Mouse (Mus musculus): ENCODE data around the gene Ninj2. TPM values are rescaled to one million over a fixed set of nuclear protein-coding genes. Genes with fewer than 3 reads are reported as not detected.

Gene Ninj2
- total and polyA plus RNA-seq, 3 experiments, result 1.1 to 6.5 TPM; not detected in 1

DNA sequence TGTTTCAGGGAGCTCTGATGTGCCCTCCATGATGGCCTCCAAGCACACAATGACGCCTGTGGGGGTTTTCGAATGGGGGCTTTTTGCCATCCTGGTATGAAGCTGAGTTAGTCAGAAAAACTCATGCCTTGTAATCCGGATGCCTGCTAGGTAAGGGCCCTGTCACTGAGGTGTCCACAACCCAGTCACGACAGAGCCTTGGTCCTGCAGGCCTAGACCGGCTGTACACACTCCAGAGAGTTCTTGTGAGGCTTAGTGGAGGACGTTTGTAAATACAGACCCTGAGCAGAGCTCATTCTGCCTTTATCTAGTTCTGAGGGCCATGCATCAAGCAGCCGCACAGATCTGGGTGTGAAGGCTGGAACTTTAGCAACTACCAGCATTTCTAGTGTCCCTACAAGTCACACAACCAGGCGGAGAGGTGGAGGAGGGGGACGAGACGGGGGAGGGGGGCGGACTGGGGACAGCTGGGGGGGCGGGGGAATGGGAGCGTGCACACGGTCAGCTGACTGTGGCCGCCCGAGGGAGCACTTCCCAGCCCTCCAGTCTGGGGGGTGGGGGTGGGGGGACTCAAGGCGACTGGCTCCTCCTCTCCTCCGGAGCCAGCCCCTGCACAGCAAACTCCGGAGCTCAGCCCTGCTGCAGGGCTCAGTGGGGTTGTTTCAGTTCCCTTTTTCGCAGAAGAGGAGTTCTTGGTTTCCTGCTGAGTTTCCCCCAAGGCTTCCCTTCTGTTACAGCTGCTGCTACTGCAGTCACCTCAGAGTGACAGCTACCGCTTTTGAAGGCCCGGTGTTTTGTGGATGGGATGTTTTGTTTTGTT is 19.0 kb downstream of the Ninj2 start (continued):
- TF ChIP-seq HCFC1 (IDR thresholded peaks at IDR 0.05; ENCODE audit: low read depth, low read length), result peak; percentile 52

DNA sequence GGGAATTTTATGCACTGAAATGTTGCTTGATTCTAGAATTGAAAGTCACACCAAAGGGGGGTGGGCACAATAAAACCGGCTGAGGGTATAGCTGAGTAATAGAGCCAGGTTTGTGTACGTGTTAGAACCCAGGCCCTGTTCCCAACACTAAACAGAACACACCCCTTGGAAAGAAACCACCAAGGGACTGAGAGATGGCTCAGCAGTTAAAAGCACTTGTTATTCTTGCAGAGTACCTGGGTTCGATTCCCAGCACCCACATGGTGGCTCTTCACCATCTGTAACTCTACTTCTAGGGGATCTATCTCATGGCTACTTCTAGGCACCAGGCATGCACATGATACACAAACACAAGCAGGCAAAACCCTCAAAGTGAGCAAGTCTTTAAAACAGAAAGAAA is 20.7 kb downstream of the Ninj2 start:
- dilution Hi-C loops (cut with MboI; ENCODE audit: extremely low pct_ligation_motif_present, extremely low pct_unique_long_range_greater_than_20kb, low sequenced_read_pairs), result no loop called here
- no peak for DNase-seq (ENCODE audit: extremely low read depth)
- Histone ChIP-seq H3K4me2 (ENCODE audit: insufficient read depth, low read depth, poor library complexity, severe bottlenecking) (no peak overlapping the region), H3K9me3 (replicated peaks; ENCODE audit: low read length) (no peaks in the 10 kb centered on the region), H3K79me2 (replicated peaks; ENCODE audit: control insufficient read depth, extremely low read depth, insufficient read depth, poor library complexity, severe bottlenecking) (peaks cover 10% of the 10 kb centered on the region), H3K36me3 (replicated peaks in 1 of 2; ENCODE audit: control insufficient read depth in 1 of 2, insufficient read depth in 1 of 2, low read length in 1 of 2) (no peaks in the 10 kb centered on the region), H3K9ac (ENCODE audit: insufficient read depth, low read depth) (0 out of 2 replicates have a peak overlapping the region, but pooled peaks have one; percentile 40), H3K27ac (ENCODE audit: insufficient read depth, low read depth) (peak overlapping the region; percentile 97), H3K4me1 (ENCODE audit: control insufficient read depth in 1 of 2, insufficient read depth in 2 of 2) (peaks cover 41 to 72% of the 10 kb centered on the region in 2 experiments), H3K27me3 (replicated peaks) (no peaks in the 10 kb centered on the region), H3K4me3 (replicated peaks in 1 of 3; ENCODE audit: low read depth in 2 of 3, low read length in 2 of 3, poor library complexity in 1 of 3) (no peak overlapping the region)
- in situ Hi-C loops (cut with MboI; ENCODE audit: low pct_ligation_motif_present, low pct_unique_long_range_greater_than_20kb, low sequenced_read_pairs), result no loop called here
- TF ChIP-seq MAX (IDR thresholded peaks at IDR 0.05; ENCODE audit: low read length), result 0 out of 2 replicates have a peak, but pooled peaks have one; percentile 4
- no peak for TF ChIP-seq MAZ (IDR thresholded peaks at IDR 0.05; ENCODE audit: low read depth, low read length)
- TF ChIP-seq NELFE (IDR thresholded peaks at IDR 0.05; ENCODE audit: low read depth, low read length), result no peak

DNA sequence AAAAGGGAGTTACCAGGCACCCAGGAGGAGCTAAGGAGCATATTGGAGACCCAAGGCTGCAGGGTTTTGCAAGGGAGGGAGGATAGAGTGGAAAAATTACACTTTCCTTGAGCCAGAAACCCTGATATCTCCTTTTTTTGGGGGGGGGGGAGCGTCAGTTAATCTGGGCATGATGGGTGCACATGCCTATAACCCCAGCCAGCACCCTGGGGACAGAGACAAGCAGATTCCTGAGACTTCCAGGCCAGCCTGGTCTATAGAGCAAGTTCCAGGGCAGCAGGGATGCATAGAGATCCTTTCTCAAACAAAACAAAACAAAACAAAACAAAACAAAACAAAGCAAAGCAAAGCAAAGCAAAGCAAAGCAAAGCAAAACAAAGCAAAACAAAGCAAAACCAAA is 21.1 kb downstream of the Ninj2 start:
- Histone ChIP-seq H3K9me3 (replicated peaks; ENCODE audit: low read length) (no peaks in the 10 kb centered on the region), H3K79me2 (replicated peaks; ENCODE audit: control insufficient read depth, extremely low read depth, insufficient read depth, poor library complexity, severe bottlenecking) (peaks cover 6% of the 10 kb centered on the region), H3K36me3 (replicated peaks in 1 of 2; ENCODE audit: control insufficient read depth in 1 of 2, insufficient read depth in 1 of 2, low read length in 1 of 2) (no peaks in the 10 kb centered on the region), H3K27me3 (replicated peaks) (no peaks in the 10 kb centered on the region), H3K4me3 (replicated peaks in 1 of 3; ENCODE audit: low read depth in 2 of 3, low read length in 2 of 3, poor library complexity in 1 of 3) (no peak overlapping the region), H3K9ac (ENCODE audit: insufficient read depth, low read depth) (peak overlapping the region; percentile 28), H3K4me1 (ENCODE audit: control insufficient read depth in 1 of 2, insufficient read depth in 2 of 2) (peaks cover 37 to 68% of the 10 kb centered on the region in 2 experiments), H3K4me2 (ENCODE audit: insufficient read depth, low read depth, poor library complexity, severe bottlenecking) (peak overlapping the region; percentile 33), H3K27ac (ENCODE audit: insufficient read depth, low read depth) (peak overlapping the region; percentile 97)
- in situ Hi-C loops (cut with MboI; ENCODE audit: low pct_ligation_motif_present, low pct_unique_long_range_greater_than_20kb, low sequenced_read_pairs) (no loop called here), dilution Hi-C loops (cut with MboI; ENCODE audit: extremely low pct_ligation_motif_present, extremely low pct_unique_long_range_greater_than_20kb, low sequenced_read_pairs) (no loop called here)
- TF ChIP-seq HCFC1 (IDR thresholded peaks at IDR 0.05; ENCODE audit: low read depth, low read length) (no peak), SMC3 (IDR thresholded peaks at IDR 0.05; ENCODE audit: low read depth, low read length) (no peak), SIN3A (IDR thresholded peaks at IDR 0.05; ENCODE audit: low read length) (no peak), TBP (conservative IDR thresholded peaks at IDR 0.05; ENCODE audit: low read depth, low read length) (no peak), ZNF384 (IDR thresholded peaks at IDR 0.05; ENCODE audit: low read depth, low read length) (no peak), MAZ (IDR thresholded peaks at IDR 0.05; ENCODE audit: low read depth, low read length) (no peak), TCF12 (IDR thresholded peaks at IDR 0.05; ENCODE audit: low read depth, low read length) (no peak), ELF1 (IDR thresholded peaks at IDR 0.05; ENCODE audit: low read depth, low read length) (no peak), MYC (IDR thresholded peaks at IDR 0.05; ENCODE audit: low read depth, low read length) (no peak), KAT2A (IDR thresholded peaks at IDR 0.05; ENCODE audit: insufficient replicate concordance, low read length) (no peak), CTCF (conservative IDR thresholded peaks at IDR 0.05 in 1 of 2, IDR thresholded peaks at IDR 0.05 in 1 of 2; ENCODE audit: low read depth in 2 of 2, low read length in 2 of 2) (no peak), ZKSCAN1 (IDR thresholded peaks at IDR 0.05; ENCODE audit: borderline replicate concordance, low read depth, low read length) (no peak), MXI1 (IDR thresholded peaks at IDR 0.05; ENCODE audit: low read depth, low read length) (no peak), GABPA (IDR thresholded peaks at IDR 0.05; ENCODE audit: insufficient replicate concordance, low read depth, low read length) (no peak), POLR2A (IDR thresholded peaks at IDR 0.05; ENCODE audit: low read depth, low read length) (no peak), ETS1 (conservative IDR thresholded peaks at IDR 0.05; ENCODE audit: low read depth, low read length) (no peak), ZMIZ1 (IDR thresholded peaks at IDR 0.05; ENCODE audit: low read depth, low read length) (no peak), JUN (IDR thresholded peaks at IDR 0.05; ENCODE audit: insufficient read depth, low read depth, low read length) (no peak), RAD21 (IDR thresholded peaks at IDR 0.05; ENCODE audit: low read depth, low read length) (no peak)
- DNase-seq (ENCODE audit: extremely low read depth), result no peak
